Mouse (Mus musculus) hindbrain, embryonic 16.5 days (tissue): ENCODE measurements at regions not wholly inside any gene's neighbourhood (a gene's known extent, or its start where the extent isn't known, plus 50 kb on each side); places are given as distances from the start of the nearest gene placed in this dataset.

ENCODE experiments used
- ATAC-seq: fragments of 200-750 bp; cut with Nextera tagmentation; 2 replicates; pipeline ENCODE4 v1.8.0; 2017; ENCODE audit warnings: moderate TSS enrichment, moderate library complexity
- H3K27ac ChIP-seq: fragments of 300-500 bp; sonication (generic); 2 replicates; pipeline ENCODE4 v1.5.1; 2014; ENCODE audit warnings: low read depth, mild to moderate bottlenecking, control low read depth, low read length, moderate library complexity
- H3K27me3 ChIP-seq: fragments of 300-500 bp; sonication (generic); replicated peaks from 2 replicates; pipeline ENCODE4 v1.6.1; 2014; ENCODE audit warnings: low read length; ENCODE audit not compliant: control insufficient read depth, insufficient read depth
- H3K36me3 ChIP-seq: fragments of 300-500 bp; sonication (generic); 2 replicates; pipeline ENCODE4 v1.6.1; 2014; ENCODE audit warnings: mild to moderate bottlenecking, low read length, moderate library complexity, mixed read lengths; ENCODE audit not compliant: control insufficient read depth, insufficient read depth
- H3K4me1 ChIP-seq: fragments of 300-500 bp; sonication (generic); 2 replicates; pipeline ENCODE4 v1.6.1; 2014; ENCODE audit warnings: low read depth, low read length; ENCODE audit not compliant: control insufficient read depth, insufficient read depth
- H3K4me2 ChIP-seq: fragments of 300-500 bp; sonication (generic); 2 replicates; pipeline ENCODE4 v1.6.1; 2014; ENCODE audit warnings: mild to moderate bottlenecking, low read length, control low read depth, moderate library complexity
- H3K4me3 ChIP-seq: fragments of 300-500 bp; sonication (generic); 2 replicates; pipeline ENCODE4 v1.5.1; 2014; ENCODE audit warnings: mild to moderate bottlenecking, low read length, control low read depth, moderate library complexity
- H3K9ac ChIP-seq: fragments of 300-500 bp; sonication (generic); 2 replicates; pipeline ENCODE4 v1.6.1; 2014; ENCODE audit warnings: low read depth, mild to moderate bottlenecking, control low read depth, low read length, moderate library complexity
- H3K9me3 ChIP-seq: fragments of 300-500 bp; sonication (generic); 2 replicates; pipeline ENCODE4 v1.6.1; 2014; ENCODE audit warnings: mild to moderate bottlenecking, low read length, moderate library complexity; ENCODE audit not compliant: control insufficient read depth
- WGBS: fragments of 180-500 bp; shearing (Covaris S2); extraction: QIAGEN DNeasy Blood & Tissue Kit; methylation state at CpG from one replicate; pipeline ENCODE4 v1.1.7; 2014; 5-methylcytosine and 5-hydroxymethylcytosine counted together

DNA sequence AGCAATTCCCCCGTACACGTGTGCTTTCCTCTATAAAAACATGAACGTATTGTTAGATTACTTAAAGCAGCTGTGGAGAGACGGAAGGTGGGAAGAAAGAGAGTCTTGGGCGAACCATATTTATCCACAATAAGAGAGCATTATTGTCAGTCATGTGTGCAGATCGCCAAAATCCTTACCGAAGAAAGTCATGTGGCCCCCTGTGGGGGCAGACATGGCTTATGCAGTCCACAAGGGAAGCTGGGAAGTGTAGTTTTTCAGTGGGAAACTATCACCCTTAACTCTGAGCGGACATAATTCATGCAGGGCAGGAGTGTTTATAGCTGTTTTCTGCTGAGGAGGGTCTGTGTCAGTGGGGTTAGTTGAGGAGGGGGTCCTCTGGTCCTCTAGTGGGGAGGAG lies 90.8 kb downstream of the Nxnl2 start:
- 70% methylated on average over 8 of the region's 8 CpGs for WGBS
- H3K4me3 ChIP-seq = no peak overlapping the region
- 0 out of 2 replicates have a peak overlapping the region, but pooled peaks have one; percentile 15 for H3K4me2 ChIP-seq
- H3K9me3 ChIP-seq = no peaks in the 10 kb centered on the region
- H3K36me3 ChIP-seq = no peaks in the 10 kb centered on the region
- H3K4me1 ChIP-seq = peaks cover 2% of the 10 kb centered on the region; the same call in 1 of the 2 replicates
- no peak overlapping the region for H3K27ac ChIP-seq
- H3K27me3 ChIP-seq = no peaks in the 10 kb centered on the region
- peak; percentile 79 for ATAC-seq
- H3K9ac ChIP-seq = no peak overlapping the region

DNA sequence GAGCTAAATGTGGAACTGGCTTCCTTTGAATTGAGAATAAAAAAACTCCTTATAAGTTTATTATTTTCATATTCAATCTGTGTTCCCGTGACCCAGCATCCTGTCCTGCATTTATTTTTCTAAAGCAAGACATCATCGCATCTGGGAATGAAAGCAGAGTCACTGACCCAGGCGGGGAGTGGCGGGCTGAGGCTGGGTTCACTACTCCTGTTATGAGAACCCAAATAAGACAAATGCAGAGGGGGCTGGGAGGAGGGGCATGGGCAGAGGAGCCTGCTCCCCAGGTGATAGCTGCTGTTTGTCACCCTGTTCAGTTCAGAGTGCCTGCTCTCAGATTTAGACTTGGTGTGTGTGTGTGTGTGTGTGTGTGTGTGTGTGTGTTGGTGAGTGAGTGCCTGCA lies 102.0 kb downstream of the Nxnl2 start:
- Histone ChIP-seq H3K4me3 (no peak overlapping the region), H3K27ac (no peak overlapping the region), H3K27me3 (no peaks in the 10 kb centered on the region), H3K36me3 (no peaks in the 10 kb centered on the region), H3K9me3 (no peaks in the 10 kb centered on the region), H3K4me2 (no peak overlapping the region), H3K4me1 (no peaks in the 10 kb centered on the region), H3K9ac (no peak overlapping the region)
- ATAC-seq = no peak
- 81% methylated on average over 4 of the region's 4 CpGs for WGBS

GRCm38 (mm10) chr13:51274639-51275038 lies 103.8 kb downstream of the Nxnl2 start:
- Histone ChIP-seq H3K27ac (no peak overlapping the region), H3K9ac (no peak overlapping the region), H3K4me3 (no peak overlapping the region), H3K27me3 (no peaks in the 10 kb centered on the region), H3K36me3 (no peaks in the 10 kb centered on the region), H3K9me3 (no peaks in the 10 kb centered on the region), H3K4me1 (peaks cover under 1% of the 10 kb centered on the region; the same call in 1 of the 2 replicates), H3K4me2 (no peak overlapping the region)
- ATAC-seq = no peak
- WGBS = 78% methylated on average over 5 of the region's 5 CpGs

- Histone ChIP-seq H3K9me3 (no peaks in the 10 kb centered on the region), H3K4me1 (peaks cover 3% of the 10 kb centered on the region; the same call in 1 of the 2 replicates), H3K36me3 (no peaks in the 10 kb centered on the region), H3K4me3 (no peak overlapping the region), H3K9ac (no peak overlapping the region), H3K4me2 (no peak overlapping the region), H3K27ac (no peak overlapping the region), H3K27me3 (no peaks in the 10 kb centered on the region)
- ATAC-seq = no peak
- 87% methylated on average over 7 of the region's 7 CpGs for WGBS
Observed at GRCm38 (mm10) chr13:51276601-51277000, 105.8 kb downstream of the Nxnl2 start.

DNA sequence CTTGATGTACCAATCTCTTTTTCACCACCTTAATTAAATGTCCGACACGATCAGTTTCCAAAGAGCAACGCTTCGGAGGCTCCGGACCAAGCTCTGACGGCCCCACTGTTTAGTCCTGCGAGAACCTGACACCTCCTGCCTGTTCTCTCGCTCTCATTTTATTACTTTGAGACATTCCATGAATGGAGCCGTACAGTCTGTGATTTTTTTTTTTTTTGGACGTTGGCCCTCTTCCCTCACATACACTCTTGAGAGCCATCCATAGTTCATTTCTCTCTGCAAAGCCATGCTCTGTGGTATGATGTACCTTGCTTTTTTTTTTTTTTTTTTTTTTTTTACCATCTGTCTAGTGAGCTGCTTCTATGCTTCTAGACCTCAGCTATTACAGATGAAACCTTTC lies 106.7 kb downstream of the Nxnl2 start:
- H3K9me3 ChIP-seq = no peaks in the 10 kb centered on the region
- 71% methylated on average over 10 of the region's 10 CpGs for WGBS
- H3K4me2 ChIP-seq = no peak overlapping the region
- no peaks in the 10 kb centered on the region for H3K27me3 ChIP-seq
- no peak overlapping the region for H3K9ac ChIP-seq
- no peak overlapping the region for H3K4me3 ChIP-seq
- peaks cover 3% of the 10 kb centered on the region; the same call in 1 of the 2 replicates for H3K4me1 ChIP-seq
- H3K27ac ChIP-seq = no peak overlapping the region
- H3K36me3 ChIP-seq = no peaks in the 10 kb centered on the region
- ATAC-seq = no peak

- Histone ChIP-seq H3K4me3 (no peak overlapping the region), H3K27me3 (no peaks in the 10 kb centered on the region), H3K9ac (no peak overlapping the region), H3K36me3 (no peaks in the 10 kb centered on the region), H3K27ac (no peak overlapping the region), H3K4me2 (no peak overlapping the region), H3K9me3 (no peaks in the 10 kb centered on the region), H3K4me1 (peaks cover 3% of the 10 kb centered on the region; the same call in 1 of the 2 replicates)
- WGBS = 42% methylated on average over 8 of the region's 8 CpGs
- ATAC-seq = peak; percentile 41
Observed at GRCm38 (mm10) chr13:51279642-51280387, 109.0 kb downstream of the Nxnl2 start.

GRCm38 (mm10) chr13:51280388-51280753 lies 109.5 kb downstream of the Nxnl2 start:
- peaks cover 3% of the 10 kb centered on the region; the same call in 1 of the 2 replicates for H3K4me1 ChIP-seq
- no peak overlapping the region for H3K9ac ChIP-seq
- no peaks in the 10 kb centered on the region for H3K27me3 ChIP-seq
- H3K4me2 ChIP-seq = no peak overlapping the region
- no peaks in the 10 kb centered on the region for H3K36me3 ChIP-seq
- no peaks in the 10 kb centered on the region for H3K9me3 ChIP-seq
- H3K27ac ChIP-seq = no peak overlapping the region
- 50% methylated on average over 8 of the region's 8 CpGs for WGBS
- peak; percentile 24 for ATAC-seq
- H3K4me3 ChIP-seq = no peak overlapping the region

DNA sequence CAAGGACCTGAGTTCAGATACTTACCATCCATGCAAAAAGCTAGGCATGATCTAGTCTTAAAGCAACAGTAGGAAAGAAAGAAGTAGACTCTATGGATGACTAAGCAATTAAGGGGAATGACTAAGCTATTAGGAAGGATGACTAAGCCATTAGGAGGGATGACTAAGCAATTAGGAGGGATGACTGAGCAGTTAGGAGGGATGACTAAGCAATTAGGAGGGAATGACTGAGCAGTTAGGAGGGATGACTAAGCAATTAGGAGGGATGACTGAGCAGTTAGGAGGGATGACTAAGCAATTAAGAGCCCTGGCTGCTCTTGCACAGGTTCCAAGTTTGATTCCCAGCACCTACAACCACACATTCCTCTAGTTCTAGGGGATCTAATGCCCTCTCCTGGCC lies 113.9 kb downstream of the Nxnl2 start:
- ATAC-seq = no peak
- no peaks in the 10 kb centered on the region for H3K27me3 ChIP-seq
- peaks cover 2% of the 10 kb centered on the region; the same call in 1 of the 2 replicates for H3K4me1 ChIP-seq
- H3K4me2 ChIP-seq = no peak overlapping the region
- H3K27ac ChIP-seq = no peak overlapping the region
- no peak overlapping the region for H3K4me3 ChIP-seq
- H3K9ac ChIP-seq = no peak overlapping the region
- H3K36me3 ChIP-seq = no peaks in the 10 kb centered on the region
- no peaks in the 10 kb centered on the region for H3K9me3 ChIP-seq

GRCm38 (mm10) chr13:51289442-51289841 lies 118.6 kb downstream of the Nxnl2 start:
- no peak overlapping the region for H3K9ac ChIP-seq
- H3K4me3 ChIP-seq = no peak overlapping the region
- H3K27ac ChIP-seq = peak overlapping the region; percentile 13; the same call in 1 of the 2 replicates
- H3K4me2 ChIP-seq = no peak overlapping the region
- no peaks in the 10 kb centered on the region for H3K36me3 ChIP-seq
- 69% methylated on average over 4 of the region's 4 CpGs for WGBS
- H3K27me3 ChIP-seq = no peaks in the 10 kb centered on the region
- H3K4me1 ChIP-seq = no peaks in the 10 kb centered on the region
- no peaks in the 10 kb centered on the region for H3K9me3 ChIP-seq
- ATAC-seq = no peak
